Mouse (Mus musculus) layer of hippocampus, postnatal 10 days (tissue): Measurements from ENCODE around the gene Kat7. TPM values are rescaled to one million over a fixed set of nuclear protein-coding genes. Genes with fewer than 3 reads are reported as not detected.

Experiments
- DNase-seq, 2 experiments: peaks; one replicate each; pipeline ENCODE4 v3.0.0; 2021; ENCODE audit warnings: low spot score in 2 of 2
- total RNA-seq, 2 experiments: library from RNA; stranded (reverse); gene quantifications; 2 replicates each; pipeline ENCODE4 v1.2.3; 2021

The Kat7 gene
- total RNA-seq, 2 experiments from 2014 or later: 59.2 to 63.1 TPM

- DNase-seq: no peak
These were observed 18.0 kb downstream of the Kat7 start for GRCm38 (mm10) chr11:95291998-95292397.

DNA sequence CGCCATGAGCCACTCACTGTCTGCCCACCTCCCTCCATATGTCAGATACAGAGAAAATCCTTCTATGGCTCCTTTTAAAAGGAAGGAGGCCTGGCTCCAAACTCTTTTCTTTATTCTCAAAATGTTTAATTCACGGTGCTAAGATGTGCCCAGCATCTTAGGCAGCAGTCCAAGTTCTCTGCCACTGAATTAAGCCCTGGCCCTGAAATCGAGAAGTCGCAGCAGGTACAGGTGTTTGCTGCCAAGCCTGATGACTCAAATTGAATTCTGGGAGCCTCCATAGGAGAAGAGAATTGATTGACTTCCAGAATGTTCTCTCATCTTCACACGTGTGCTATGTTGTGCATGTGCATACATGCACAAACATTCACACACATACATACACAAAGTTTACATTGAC, 27.7 kb downstream of the Kat7 start:
- DNase-seq: no peak

GRCm38 (mm10) chr11:95279061-95279659, 30.9 kb downstream of the Kat7 start:
- DNase-seq: no peak

DNA sequence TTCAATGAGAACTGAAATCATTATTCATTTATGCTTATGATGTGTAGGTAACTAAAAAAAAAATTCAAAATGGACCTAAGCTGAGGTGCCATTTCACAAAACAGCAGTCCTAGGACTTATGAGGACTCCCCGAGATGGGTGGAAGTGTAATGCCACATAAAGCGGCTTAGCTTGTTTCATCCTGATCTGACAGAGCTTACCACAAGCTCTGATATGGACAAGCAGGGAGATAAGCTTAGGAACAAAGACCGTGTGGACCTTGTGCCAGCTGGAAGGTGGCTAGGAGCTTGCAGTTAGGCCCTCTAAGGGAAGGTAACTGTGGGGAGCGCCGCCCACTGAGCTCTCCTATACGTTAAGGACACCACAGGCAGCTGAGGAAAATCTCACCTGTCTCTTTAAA, 34.0 kb downstream of the Kat7 start:
- no peak for DNase-seq

DNA sequence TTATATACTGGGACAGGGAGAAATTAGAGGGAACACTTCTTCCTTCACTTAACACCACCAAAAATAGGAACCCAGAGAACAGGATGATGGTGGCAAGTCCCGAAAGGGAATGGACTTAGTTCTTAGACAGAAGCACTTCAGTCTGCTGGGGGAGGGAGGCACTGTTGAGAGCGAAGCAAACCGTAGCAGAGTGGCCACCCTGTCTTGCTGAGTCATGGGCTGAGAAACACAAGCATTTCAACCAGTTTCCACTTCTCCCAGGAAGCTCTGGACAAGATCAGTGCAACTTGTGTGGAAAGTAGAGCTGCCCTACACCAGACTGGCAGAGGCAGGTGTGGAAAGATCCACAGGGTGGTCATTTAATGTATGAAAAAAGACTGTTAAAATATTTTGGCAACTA, 35.4 kb downstream of the Kat7 start:
- no peak for DNase-seq

GRCm38 (mm10) chr11:95273661-95274060, 36.4 kb downstream of the Kat7 start:
- DNase-seq: no peak

DNA sequence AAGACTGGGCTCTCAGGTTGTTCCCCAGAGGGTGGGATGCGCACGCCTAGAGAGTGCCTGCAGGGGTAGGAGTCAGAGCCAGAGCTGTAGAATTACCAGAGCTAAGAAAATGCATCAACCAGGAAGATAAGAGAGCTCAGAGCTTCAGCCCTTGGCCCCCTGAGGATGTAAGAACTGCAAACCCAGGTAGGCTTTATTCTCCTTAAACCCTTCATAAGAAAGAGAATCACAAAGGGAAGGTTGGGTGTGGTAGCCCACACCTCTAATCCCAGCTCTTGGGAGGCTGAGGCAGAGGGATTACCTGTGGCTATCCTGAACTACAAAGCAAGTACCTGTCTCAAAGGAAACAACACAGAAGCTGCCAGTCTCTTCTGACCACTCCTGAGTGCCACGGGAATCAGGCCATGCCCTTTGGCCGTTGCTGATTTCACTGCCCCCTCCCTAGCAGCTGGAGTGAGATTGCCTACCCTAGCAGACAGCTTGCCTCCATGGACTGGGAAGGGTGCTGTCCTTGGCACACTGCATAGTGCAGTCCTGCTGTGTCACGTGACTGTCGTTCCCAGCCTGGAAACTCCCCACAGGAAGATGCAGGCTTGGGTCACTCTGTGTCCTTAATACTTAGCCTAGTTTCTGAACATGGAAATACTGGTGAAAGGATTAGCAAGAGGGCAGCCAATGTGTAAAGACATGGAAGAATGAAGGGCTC, 43.4 kb downstream of the Kat7 start:
- no peak for DNase-seq

DNA sequence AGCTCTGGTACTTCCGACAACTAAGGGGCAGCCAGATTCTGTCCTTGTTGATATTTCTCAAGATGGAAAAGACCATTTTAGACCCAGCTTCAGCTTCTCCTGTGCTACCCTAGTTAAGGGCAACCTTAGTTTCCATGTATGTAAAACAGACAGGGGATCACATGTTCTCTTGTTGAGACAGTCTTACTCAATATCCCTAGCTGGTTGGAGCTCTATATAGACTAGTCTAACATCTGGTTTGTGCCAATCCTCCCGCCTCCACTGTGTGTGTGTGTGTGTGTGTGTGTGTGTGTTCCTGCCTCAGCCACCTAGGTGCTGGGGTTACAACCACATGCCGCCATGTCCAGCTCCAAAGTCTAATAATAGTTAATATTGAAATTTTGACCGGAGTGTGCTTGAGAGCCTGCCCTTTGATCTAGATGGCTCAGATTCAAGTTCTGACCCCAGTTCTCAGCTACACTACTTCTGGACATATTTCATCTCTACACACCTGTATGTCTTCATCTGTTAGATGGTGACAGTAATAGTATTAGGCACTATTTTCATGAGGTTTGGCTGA, 45.5 kb downstream of the Kat7 start:
- no peak for DNase-seq

DNA sequence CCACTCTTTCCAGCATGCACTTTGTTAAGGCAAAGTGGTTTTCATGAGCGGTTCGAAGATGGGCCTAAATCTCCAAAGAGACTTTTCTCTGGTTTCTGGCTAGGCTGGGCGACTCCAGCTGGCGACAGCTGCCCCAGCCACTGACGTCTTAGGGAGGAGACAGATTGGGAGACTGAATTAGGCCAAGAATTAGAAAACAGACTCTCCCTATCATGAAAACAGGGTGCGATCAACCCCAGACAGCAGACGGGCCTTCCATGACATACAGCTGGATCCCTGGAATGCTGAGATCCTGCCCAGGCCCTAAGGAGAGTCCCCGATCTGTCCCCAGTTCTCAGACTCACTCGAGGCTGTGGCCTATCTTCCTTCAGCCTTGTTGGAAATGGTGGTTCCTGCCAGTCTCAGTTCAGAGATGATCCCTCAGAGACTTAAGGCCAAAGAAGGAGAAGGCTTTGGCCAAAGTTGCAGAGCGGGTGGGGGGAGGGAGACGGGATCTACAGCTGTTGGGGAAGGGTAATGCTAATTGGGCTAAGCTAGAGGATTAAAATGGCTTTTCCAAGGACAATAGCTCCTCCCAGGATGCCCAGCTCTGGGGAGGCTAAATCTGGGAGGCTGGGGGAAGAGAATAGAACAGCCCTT, 46.1 kb downstream of the Kat7 start:
- DNase-seq: no peak

DNA sequence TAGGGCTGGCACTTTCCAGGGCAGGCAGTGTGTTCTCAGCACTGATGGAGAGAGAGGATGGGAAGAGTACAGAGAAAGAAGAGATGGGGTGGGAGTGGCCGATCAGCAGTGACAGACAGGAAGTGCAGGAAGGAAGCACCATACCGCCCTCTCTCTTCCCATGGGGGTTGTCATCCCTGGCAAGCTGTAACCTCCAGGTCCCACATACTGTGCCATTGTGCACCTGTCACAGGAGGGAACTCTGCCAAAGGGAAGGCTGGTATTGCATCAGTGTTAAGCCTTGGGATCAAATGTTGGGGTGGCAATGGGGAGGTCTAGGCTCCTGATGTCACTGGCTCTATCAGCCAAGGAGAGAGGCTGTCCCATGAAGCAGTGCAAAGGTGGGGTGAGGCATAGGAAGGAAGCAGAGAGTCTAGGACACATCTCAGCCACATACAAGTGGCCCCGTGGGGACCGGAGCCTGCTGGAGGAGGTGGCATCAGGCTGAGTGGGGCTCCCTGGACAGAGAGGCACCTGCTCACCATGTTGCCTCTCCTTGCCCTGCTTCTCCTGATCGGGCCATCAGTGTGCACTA, 48.8 kb downstream of the Kat7 start, which contains the start of gene Tac4:
Gene Tac4, plus strand, starts transcription at position 352 of the 574 bp plus-strand sequence.
- no peak for DNase-seq

- peak; percentile 95 to 96 for DNase-seq
These were observed 50.8 kb downstream of the Kat7 start for GRCm38 (mm10) chr11:95259088-95259849.

DNA sequence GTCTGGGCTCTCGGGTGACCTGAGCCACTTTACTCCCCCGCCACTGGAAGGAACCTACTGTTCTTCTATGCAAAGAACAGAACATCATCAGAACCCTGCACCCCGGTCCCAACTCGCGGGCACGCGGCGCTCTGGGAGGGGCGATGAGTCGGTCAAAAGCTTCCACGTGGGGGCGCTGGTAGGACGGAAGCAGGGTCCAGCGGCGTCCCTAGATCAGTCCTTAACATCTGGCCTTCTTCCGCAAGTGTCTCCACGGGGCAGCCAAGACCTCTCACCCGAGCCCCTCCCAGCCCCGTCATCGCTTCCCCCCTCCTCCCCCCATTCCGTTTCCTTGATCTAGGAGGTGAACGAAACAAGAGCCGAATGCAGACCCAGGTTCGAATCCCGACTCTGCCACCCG, 51.6 kb downstream of the Kat7 start:
- peak; percentile 83 to 85 for DNase-seq

GRCm38 (mm10) chr11:95257930-95258329, 52.1 kb downstream of the Kat7 start:
- no peak for DNase-seq

DNA sequence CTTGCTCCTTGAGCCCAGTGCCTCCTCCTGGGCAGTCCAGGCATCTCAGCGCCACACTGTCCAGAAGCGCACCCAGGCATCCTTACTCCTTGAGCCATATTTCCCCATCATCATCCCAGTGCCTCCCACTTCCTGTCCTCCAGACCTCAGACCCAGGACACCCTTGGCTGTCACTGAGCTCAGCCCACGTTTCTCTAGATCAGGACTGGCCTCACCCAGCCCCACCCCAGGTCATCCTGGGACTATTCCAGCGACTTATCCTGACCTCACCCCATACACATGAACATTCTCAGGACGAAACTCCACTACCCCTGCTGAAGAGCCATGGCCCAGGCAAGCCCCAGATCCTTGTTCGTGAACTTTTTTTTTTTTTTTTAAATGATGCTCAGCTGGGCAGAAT, 54.3 kb downstream of the Kat7 start:
- no peak for DNase-seq

GRCm38 (mm10) chr11:95254165-95254564, 55.9 kb downstream of the Kat7 start:
- DNase-seq: peak in 1 of 2 experiments; percentile 31

DNA sequence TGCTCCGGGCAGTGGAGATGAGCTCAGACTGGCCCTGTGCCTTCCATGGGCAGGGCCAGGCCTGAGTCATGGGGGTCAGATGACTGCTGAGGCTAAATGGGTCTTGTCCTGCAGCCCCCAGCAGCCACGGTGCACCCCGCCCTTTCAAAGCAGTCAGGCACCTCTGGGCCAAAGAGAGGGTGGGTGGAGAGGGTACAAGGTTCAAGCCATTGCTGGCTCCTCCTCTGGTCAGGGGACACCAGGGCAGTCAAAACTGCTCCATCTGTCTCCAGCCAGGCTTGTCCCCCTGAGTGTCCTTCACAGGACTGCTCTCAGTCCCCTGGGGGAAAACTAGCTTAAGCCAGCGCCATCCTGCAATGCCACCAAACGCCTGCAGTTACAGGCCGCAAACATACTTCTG, 57.9 kb downstream of the Kat7 start:
- DNase-seq: no peak

DNA sequence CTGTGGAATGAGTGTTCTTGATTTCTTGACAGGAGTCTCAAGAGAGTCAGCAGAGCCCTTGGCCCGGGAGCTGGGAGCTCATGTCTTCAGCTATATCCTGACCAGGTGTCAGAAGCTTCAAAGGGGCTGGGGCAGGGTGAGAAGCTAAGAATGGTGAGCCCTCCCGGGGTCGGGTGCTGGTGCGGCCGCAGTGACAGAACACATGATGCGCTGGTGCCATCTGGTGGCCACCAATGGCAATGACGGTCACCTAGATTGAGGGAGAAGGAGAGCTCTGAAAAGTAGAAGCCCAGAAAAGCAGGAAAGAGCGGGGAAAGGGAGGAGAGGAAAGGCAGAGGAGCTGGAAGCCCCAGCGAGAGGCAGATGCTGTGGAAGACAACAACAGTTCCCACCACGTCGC, 58.8 kb downstream of the Kat7 start:
- peak; percentile 84 to 89 for DNase-seq

- no peak for DNase-seq
These were observed 59.9 kb downstream of the Kat7 start for GRCm38 (mm10) chr11:95250110-95250509.

DNA sequence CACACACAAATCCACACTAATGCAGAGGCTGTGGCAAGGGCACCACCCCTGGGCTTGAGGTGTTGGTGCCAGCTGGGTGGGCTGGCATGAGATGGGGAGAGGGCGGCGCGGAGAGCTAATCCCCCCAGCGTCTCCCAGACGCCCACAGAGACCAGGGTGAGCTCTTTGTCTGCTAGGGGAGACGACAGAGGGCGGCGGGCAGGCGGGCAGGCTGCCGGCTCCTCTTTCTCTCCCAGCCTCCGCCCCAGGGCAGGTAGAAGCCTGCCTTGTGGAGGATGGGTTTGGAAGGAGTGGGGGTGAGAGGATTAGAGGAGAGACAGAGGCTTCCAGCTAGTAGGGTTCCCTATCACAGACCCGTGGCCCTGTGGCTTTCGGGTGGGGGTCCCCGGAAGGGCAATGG, 63.0 kb downstream of the Kat7 start:
- no peak for DNase-seq

DNA sequence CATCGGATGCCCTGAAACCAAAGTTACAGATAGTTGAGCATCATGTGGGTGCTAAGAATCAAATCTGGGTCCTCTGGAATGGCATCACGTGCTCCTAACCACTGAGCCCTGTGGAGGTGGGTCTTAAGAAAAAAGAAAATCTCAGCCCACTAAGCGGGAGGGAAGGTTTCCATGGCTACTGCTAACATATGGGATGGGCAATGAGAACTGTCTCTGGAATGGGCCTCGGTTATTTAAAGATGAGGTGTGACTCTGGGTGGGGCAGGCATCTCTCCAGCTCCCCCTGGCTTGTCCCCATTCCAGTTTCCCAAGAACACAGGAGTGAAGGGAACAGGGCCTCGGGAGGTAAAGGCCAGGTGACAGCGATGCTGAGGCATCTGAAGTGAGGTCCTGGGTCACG, 64.6 kb downstream of the Kat7 start:
- DNase-seq: no peak

GRCm38 (mm10) chr11:95242653-95243052, 67.4 kb downstream of the Kat7 start:
- no peak for DNase-seq
